Mouse (Mus musculus) ovary, postnatal 14 days (tissue): ENCODE results near the gene Ier2.

Experiments used
- DNase-seq: peaks from one replicate; pipeline ENCODE4 v3.0.0; 2022; ENCODE audit warnings: low spot score

Ier2 gene

DNA sequence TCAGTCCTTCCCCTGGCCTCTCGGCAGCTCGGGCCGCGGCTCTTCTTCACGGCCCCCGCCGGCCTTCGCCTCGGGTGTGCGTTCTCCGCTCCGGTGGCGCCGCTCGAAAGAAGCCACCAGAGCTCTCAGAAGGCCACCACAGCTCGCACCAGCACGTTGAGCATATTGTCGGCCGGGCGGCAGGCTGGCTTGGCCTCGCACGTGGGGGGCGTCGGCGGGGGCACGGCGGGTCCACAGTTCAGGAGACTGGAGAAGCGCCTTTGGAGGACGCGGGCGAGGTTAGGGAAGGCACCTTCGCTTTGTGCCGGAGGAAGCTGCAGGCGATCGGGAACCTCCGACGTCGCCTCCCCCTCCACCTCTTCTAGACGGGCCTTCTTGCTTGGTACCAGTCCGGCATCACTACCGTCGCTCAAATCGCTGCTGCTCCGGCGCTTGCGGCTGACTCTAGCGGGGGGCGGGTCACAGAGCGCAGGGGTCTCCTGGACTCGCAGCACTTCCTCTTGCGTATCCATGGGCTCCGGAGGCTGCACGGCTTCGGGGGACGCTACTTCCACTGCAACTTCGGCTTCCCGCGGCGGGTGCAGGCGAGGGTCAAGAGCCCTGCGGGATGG is 586 bp downstream of the Ier2 start:
- no peak for DNase-seq

DNA sequence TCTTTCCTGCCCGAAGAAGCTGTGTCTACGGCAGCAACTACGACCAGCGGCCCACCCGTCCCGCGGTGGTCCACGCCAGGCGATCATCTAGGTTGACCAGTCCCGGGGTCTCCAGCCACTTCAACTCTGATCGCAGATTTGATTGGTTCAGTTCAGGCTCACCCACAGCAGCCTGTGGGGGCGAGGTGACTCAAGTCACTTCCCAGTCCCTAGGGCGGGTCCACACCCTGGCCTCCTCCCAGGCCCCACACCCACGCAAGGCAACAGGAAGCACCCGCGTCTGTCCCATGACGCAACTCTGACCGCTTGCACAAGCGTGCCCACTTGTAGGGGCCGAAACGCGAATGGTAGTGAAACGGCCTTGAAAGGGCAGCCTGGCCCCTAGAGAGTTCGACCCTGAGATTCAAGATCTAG is 1.2 kb downstream of the Ier2 start:
- DNase-seq = peak; percentile 76

- DNase-seq = peak; percentile 48
Observed at GRCm38 (mm10) chr8:84660819-84661457, 1.7 kb downstream of the Ier2 start.

GRCm38 (mm10) chr8:84659936-84660818 is 2.5 kb downstream of the Ier2 start:
- peak; percentile 43 for DNase-seq

DNA sequence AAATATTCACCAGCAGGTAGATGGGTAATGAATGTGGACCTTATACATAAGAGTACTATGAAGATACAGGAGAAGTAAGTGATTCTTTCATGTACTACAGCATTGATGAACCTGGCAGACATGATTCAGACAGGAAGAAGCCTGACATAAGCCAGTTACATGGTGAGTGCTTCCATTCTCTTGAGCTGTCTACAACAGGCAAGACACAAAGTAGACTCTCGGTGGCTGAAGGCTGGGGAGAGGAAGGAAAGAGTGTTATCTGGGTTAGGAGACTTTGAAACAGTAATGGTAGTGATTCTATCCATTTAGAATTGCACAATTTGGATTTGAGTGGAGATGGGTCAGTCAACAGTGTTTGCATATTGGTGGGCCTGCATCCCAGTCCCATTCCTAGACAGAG is 3.7 kb downstream of the Ier2 start:
- DNase-seq = no peak

DNA sequence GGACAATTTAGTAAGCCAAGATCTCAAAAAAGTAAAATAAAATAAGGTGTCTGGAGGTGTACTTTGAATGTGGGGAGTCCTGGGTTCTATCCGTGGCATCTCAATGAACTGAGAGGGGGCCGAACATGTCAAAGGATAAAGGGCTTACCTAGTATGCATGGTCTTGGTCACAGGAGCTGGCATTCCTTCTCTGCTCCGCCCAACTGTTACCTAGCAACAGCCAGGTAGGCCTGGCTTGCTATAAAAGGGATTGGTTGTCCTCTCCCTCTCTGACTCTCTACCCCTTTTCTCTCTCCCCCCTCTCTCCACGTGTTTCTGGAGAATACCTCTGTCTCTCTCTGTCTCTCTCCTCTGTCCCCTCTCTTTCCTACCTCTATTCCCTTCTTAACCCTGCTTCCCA is 5.0 kb downstream of the Ier2 start:
- DNase-seq = no peak

DNA sequence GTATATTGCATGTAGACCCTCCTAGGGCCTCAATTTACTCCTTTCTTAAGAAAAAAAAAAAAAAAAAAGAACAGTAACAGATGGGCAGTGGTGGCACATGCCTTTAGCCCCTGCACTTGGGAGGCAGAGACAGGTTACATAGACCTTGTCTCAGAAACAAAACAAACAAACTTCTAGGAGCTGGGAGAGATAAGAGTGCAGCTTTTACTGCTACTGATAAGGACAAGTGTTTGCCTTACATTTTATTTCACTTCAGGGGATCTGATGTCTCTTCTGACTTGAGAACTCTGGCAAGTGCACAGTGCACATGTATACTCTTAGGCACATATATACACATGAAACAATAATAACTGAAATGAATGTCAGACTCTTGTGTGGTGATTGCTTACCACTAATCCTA is 5.4 kb downstream of the Ier2 start:
- no peak for DNase-seq

DNA sequence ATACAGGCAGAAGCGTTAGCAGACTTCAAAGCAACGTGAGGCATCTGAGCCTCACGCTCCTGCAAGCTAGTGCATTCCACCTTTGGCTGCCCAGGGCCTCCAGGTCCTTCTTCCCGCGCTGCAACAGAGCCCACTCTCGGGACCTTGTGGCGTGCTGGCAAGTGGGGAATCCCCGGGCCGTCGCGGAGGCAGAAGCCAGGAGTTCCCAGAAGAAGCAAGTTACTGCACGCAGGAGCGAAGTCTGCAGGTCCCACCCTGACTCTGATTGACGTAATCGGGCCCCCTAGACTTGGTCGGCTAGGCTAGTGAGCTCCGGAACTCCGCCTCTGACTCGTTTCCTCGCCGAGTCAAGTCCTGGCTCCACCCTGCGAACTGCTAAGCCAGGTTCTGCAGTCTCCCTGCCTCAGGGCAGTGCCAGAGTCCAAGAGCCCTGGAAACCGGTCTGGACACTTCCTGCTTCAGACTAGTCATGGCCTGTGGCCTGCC is 6.0 kb downstream of the Ier2 start:
- peak; percentile 50 for DNase-seq

GRCm38 (mm10) chr8:84656191-84656525 is 6.5 kb downstream of the Ier2 start:
- no peak for DNase-seq

GRCm38 (mm10) chr8:84655336-84656190 is 7.1 kb downstream of the Ier2 start:
- DNase-seq = no peak

DNA sequence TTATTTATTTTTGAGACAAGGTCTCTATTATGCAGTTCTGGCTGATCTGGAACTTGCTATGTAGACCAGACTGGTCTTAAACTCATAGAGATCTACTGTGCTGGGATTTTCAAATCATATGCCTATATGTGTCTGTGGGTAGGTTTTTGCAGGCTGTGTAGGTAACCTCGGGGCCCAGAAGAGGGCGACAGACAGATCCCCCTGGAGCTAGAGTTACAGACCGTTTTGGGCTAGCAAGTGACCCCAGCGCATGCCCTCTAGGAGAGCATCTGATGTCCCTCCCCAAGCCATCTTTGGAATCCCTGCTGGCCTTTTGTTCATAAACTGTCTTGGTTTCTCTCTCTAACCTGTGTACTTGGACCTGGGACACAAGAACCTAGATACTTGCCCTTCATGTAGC is 8.1 kb downstream of the Ier2 start:
- DNase-seq = no peak

DNA sequence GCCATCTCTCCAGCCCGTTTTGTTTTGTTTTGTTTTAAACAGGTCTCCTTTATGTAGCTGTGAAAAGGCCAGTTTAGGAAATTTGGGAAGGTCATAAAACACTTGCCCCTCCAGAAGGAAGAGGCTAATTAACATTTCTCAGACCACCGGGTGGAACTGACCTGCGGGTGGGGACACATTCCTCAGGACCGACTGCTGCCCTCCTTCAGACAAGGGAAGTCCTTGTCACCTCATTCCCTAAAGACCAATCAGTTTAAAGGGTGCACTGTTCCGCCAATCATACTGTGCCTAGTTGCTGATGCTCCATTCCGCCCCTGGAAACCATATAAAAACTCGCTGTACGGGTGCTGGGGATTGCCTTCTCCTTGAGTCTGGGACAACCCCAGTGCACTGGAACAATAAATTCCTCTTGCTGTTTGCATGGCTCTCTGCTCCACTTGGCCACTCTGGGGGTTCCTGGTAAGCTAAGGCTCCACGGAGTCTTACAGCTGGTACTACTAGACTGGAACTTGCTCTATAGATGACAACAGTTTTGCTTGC is 9.5 kb downstream of the Ier2 start:
- DNase-seq = no peak

DNA sequence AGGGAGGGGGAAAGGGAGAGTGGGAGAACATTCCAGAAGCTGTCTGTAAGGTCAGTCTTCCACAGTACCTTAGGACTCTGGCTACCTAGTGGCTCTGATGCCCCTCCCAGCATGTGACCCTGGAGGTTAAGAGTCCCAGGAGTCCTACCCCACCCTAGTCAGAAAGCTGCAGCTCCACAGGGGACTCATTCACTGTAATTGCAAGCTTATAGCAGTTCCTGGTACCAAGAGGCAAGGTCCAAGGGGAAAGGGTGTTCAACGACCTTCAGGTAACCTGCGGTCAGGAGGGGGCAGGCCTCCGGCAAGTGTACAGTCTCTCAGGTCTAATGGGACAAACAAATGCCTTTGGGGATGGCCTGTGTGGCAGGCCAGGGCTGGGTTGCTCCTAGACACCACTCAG is 12.4 kb downstream of the Ier2 start:
- DNase-seq = no peak

GRCm38 (mm10) chr8:84647461-84647901 is 15.2 kb downstream of the Ier2 start:
- DNase-seq = no peak

DNA sequence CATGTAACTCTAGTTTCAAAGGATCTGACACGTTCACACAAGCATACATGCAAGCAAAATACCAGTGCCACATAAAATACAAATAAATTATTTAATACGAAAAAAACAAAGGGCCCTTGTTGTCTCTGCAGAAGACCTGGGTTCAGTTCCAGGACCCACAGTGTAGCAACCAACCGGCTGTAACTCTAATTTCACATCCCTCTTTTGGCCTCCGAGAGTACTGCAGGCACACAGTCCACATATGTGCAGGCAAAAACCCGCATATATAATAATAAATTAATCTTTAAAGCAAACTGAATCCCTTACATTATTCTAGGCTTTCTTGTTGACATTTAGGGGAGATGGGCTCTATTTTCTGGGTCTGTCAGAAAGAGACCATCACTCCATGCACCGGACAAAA is 15.9 kb downstream of the Ier2 start:
- DNase-seq = no peak

DNA sequence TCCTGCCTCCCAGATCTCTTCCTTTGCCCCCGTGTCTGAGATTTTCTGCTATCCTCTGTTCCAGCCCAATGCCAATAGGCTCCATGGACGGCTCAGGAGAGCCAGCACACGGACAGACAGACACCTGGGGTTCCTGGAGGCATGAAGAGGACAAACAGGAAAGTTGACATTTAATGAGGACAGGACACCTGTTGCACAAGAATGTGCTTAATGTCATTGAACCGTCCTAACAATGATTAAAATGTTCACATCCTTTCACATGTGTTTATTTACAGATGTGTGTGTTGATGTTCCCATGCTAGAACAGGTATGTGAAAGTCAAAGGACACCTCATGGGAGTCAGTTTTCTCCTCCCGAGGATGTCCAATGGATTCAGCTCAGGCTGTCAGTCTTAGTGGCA is 19.6 kb downstream of the Ier2 start:
- DNase-seq = no peak

DNA sequence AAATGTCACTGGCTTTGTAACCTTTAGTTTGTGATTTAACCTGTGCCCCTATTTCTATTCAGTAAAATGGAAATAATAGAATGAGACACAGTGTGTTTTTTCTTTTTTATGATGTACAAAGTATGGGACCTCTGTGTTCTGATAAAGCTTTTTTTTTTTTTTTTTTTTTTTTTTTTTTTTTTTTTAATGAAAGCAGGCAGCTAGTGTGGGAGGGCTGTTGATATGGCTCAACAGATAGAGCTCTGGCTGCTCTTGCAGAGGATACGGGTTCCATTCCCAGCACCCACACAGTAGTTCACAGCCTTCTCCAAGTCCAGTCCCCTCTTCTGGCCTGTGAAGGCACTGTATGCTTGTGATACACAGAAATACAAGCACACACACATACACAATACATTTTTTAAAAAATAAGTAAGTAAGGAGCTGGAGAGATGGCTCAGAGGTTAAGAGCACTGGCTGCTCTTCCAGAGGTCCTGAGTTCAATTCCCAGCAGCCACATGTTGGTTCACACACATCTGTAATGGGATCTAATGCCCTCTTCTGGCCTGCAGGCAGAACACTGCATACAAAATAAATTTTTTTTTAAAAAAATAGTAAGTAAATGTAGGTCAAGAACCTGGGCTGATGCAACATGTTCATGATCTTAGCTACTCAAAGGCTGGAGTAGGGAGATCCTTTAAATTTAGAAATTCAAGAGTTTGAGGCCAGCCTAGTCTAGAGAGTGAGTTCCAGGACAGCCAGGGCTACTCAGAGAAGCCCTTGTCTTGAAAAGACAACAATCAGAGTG is 20.9 kb downstream of the Ier2 start:
- no peak for DNase-seq

DNA sequence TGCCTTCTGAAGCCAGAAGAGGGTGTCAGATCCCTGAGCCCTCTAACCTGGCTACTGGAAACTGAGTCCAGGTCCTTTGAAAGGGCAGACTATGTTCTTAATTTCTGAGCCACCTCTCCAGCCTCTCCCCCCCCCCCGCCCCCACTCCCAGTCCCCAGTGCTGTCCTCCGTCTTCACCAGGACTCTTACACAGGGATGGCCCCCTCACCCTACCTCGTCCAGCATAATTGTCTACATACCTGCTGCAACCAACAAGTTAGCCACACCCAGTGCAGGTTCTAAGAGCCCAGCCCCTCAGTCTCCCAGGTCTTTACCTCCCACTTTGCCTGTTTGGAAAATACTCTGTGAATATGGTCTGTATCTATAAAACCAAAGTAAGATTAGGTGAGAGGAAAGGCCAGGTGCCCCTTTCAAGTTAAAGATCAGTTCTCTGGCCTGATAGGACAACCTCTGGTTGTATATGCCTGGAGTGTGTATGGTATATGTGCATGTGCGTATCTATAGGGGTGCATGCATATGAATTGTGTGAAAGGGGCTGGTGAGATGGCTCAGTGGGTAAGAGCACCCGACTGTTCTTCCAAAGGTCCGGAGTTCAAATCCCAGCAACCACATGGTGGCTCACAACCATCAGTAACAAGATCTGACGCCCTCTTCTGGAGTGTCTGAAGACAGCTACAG is 21.9 kb downstream of the Ier2 start:
- no peak for DNase-seq

DNA sequence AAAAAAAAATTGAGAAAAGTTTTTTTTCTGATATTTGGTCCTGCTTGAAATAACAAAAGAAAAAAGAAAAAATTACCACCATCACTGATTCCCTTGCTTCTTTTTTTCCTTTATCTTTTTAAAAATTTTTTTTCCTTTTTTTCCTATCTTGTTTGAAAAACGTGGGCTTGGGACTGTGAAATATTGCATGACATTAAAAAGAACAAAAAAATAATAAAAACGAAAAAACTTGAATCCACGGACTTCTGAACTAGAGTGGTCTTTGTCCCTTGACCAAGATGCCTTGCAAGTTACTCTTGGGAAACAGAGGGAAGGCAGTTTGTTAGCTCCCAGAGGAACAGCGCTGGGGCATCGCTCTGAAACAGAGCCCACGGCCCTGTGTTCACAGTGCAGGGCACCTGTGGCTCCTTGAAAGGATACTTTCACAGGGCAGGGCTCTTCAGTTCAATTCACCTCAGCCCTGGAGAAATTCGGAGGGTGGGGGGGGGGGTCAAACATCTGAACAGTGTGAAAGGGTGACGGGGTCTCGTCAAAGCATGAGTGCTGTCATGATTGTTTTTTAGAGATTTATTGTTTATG is 22.6 kb downstream of the Ier2 start:
- no peak for DNase-seq
